Mouse (Mus musculus) embryonic facial prominence, embryonic 12.5 days (tissue): ENCODE results near the gene Dusp14. TPM values are rescaled to one million over a fixed set of nuclear protein-coding genes. Genes with fewer than 3 reads are reported as not detected.

Source experiments
- ATAC-seq: fragments of 200-750 bp; cut with Nextera tagmentation; 2 replicates; pipeline ENCODE4 v1.8.0; 2017; ENCODE audit not compliant: insufficient number of reproducible peaks, insufficient read depth, low FRiP score, low TSS enrichment
- H3K27ac ChIP-seq: fragments of 300-500 bp; sonication (generic); 2 replicates; pipeline ENCODE4 v1.5.1; 2016; ENCODE audit warnings: mild to moderate bottlenecking
- H3K27me3 ChIP-seq: fragments of 300-500 bp; sonication (generic); 2 replicates; pipeline ENCODE4 v1.6.1; 2016; ENCODE audit warnings: mild to moderate bottlenecking, moderate library complexity
- H3K36me3 ChIP-seq: fragments of 300-500 bp; sonication (generic); 2 replicates; pipeline ENCODE4 v1.6.1; 2016; ENCODE audit warnings: mild to moderate bottlenecking
- H3K4me1 ChIP-seq: fragments of 300-500 bp; sonication (generic); 2 replicates; pipeline ENCODE4 v1.6.1; 2016
- H3K4me2 ChIP-seq: fragments of 300-500 bp; sonication (generic); replicated peaks from 2 replicates; pipeline ENCODE4 v1.6.1; 2016; ENCODE audit warnings: mild to moderate bottlenecking, moderate library complexity
- H3K4me3 ChIP-seq: fragments of 300-500 bp; sonication (generic); 2 replicates; pipeline ENCODE4 v1.5.1; 2016; ENCODE audit warnings: mild to moderate bottlenecking
- H3K9ac ChIP-seq: fragments of 300-500 bp; sonication (generic); 2 replicates; pipeline ENCODE4 v1.6.1; 2016; ENCODE audit warnings: mild to moderate bottlenecking, moderate library complexity
- H3K9me3 ChIP-seq: fragments of 300-500 bp; sonication (generic); 2 replicates; pipeline ENCODE4 v1.6.1; 2016; ENCODE audit warnings: mild to moderate bottlenecking, moderate library complexity
- WGBS: fragments of 180-500 bp; shearing (Covaris S2); methylation state at CpG from one replicate; pipeline ENCODE4 v1.1.7; 2016; 5-methylcytosine and 5-hydroxymethylcytosine counted together
- polyA plus RNA-seq: library from polyadenylated mRNA; unstranded; fragments of >200 nt; fragmentation: Nextera tagmentation; extraction: Ambion mirVana; gene quantifications from 2 replicates; pipeline ENCODE4 v1.2.1, GENCODE M21; 2016

The Dusp14 gene
- polyA plus RNA-seq, 1 experiment from 2014 or later, result 13.5 TPM

- 28% methylated on average over 12 of the region's 12 CpGs for WGBS
- no peak overlapping the region for H3K4me3 ChIP-seq
- no peak overlapping the region for H3K4me2 ChIP-seq
- ATAC-seq, result no peak
- no peaks in the 10 kb centered on the region for H3K27me3 ChIP-seq
- H3K4me1 ChIP-seq, result peaks cover 4% of the 10 kb centered on the region; the same call in 1 of the 2 replicates
- no peak overlapping the region for H3K9ac ChIP-seq
- H3K9me3 ChIP-seq, result no peaks in the 10 kb centered on the region
- H3K27ac ChIP-seq, result no peak overlapping the region
- H3K36me3 ChIP-seq, result peaks cover 19% of the 10 kb centered on the region
Measured at GRCm38 (mm10) chr11:84011050-84011449, 58.0 kb downstream of the Dusp14 start.

- H3K27ac ChIP-seq, result no peak overlapping the region
- ATAC-seq, result no peak
- no peak overlapping the region for H3K4me3 ChIP-seq
- WGBS, result 79% methylated on average over 9 of the region's 9 CpGs
- peaks cover 4% of the 10 kb centered on the region; the same call in 1 of the 2 replicates for H3K4me1 ChIP-seq
- no peaks in the 10 kb centered on the region for H3K9me3 ChIP-seq
- H3K9ac ChIP-seq, result no peak overlapping the region
- H3K27me3 ChIP-seq, result no peaks in the 10 kb centered on the region
- peaks cover 19% of the 10 kb centered on the region for H3K36me3 ChIP-seq
- H3K4me2 ChIP-seq, result no peak overlapping the region
Measured at GRCm38 (mm10) chr11:84010411-84010810, 58.6 kb downstream of the Dusp14 start.

- no peak overlapping the region for H3K27ac ChIP-seq
- H3K4me2 ChIP-seq, result no peak overlapping the region
- no peak overlapping the region for H3K9ac ChIP-seq
- H3K9me3 ChIP-seq, result no peaks in the 10 kb centered on the region
- WGBS, result 79% methylated on average over 9 of the region's 9 CpGs
- peaks cover 28% of the 10 kb centered on the region for H3K36me3 ChIP-seq
- no peak overlapping the region for H3K4me3 ChIP-seq
- no peak for ATAC-seq
- H3K4me1 ChIP-seq, result peaks cover 4% of the 10 kb centered on the region; the same call in 1 of the 2 replicates
- H3K27me3 ChIP-seq, result no peaks in the 10 kb centered on the region
Measured at GRCm38 (mm10) chr11:84009001-84009400, 60.1 kb downstream of the Dusp14 start.

- H3K9ac ChIP-seq, result no peak overlapping the region
- no peaks in the 10 kb centered on the region for H3K4me1 ChIP-seq
- H3K9me3 ChIP-seq, result no peaks in the 10 kb centered on the region
- whole genome bisulfite sequencing, result 80% methylated on average over 6 of the region's 6 CpGs
- no peak overlapping the region for H3K4me3 ChIP-seq
- peaks cover 27% of the 10 kb centered on the region for H3K36me3 ChIP-seq
- no peak overlapping the region for H3K4me2 ChIP-seq
- H3K27me3 ChIP-seq, result no peaks in the 10 kb centered on the region
- no peak for ATAC-seq
- no peak overlapping the region for H3K27ac ChIP-seq
Measured at GRCm38 (mm10) chr11:84003986-84004385, 65.1 kb downstream of the Dusp14 start.

GRCm38 (mm10) chr11:84001257-84001656 is 67.8 kb downstream of the Dusp14 start:
- no peaks in the 10 kb centered on the region for H3K27me3 ChIP-seq
- no peak for ATAC-seq
- H3K4me3 ChIP-seq, result no peak overlapping the region
- no peak overlapping the region for H3K9ac ChIP-seq
- H3K27ac ChIP-seq, result no peak overlapping the region
- peaks cover 25% of the 10 kb centered on the region; the same call in 1 of the 2 replicates for H3K36me3 ChIP-seq
- no peaks in the 10 kb centered on the region for H3K4me1 ChIP-seq
- 84% methylated on average over 3 of the region's 3 CpGs for WGBS
- H3K9me3 ChIP-seq, result no peaks in the 10 kb centered on the region
- H3K4me2 ChIP-seq, result no peak overlapping the region

- Histone ChIP-seq H3K9ac (no peak overlapping the region), H3K27me3 (no peaks in the 10 kb centered on the region), H3K4me2 (no peak overlapping the region), H3K9me3 (no peaks in the 10 kb centered on the region), H3K4me1 (no peaks in the 10 kb centered on the region), H3K27ac (no peak overlapping the region), H3K4me3 (no peak overlapping the region), H3K36me3 (peaks cover 34% of the 10 kb centered on the region)
- 89% methylated on average over 4 of the region's 4 CpGs for WGBS
- no peak for ATAC-seq
Measured at GRCm38 (mm10) chr11:83999411-83999915, 69.6 kb downstream of the Dusp14 start.

GRCm38 (mm10) chr11:83998993-83999392 is 70.1 kb downstream of the Dusp14 start:
- H3K9ac ChIP-seq, result no peak overlapping the region
- no peak for ATAC-seq
- H3K27me3 ChIP-seq, result no peaks in the 10 kb centered on the region
- WGBS, result 83% methylated on average over 3 of the region's 3 CpGs
- no peak overlapping the region for H3K27ac ChIP-seq
- H3K9me3 ChIP-seq, result no peaks in the 10 kb centered on the region
- no peak overlapping the region for H3K4me3 ChIP-seq
- no peak overlapping the region for H3K4me2 ChIP-seq
- H3K36me3 ChIP-seq, result peaks cover 29% of the 10 kb centered on the region
- no peaks in the 10 kb centered on the region for H3K4me1 ChIP-seq

Other genes starting within 250 kb of the Dusp14 start
- not detected in 2 replicates for gene Hnf1b, start 219.2 kb downstream of the Dusp14 start, polyA plus RNA-seq
- 39.8 and 42.2 TPM in 2 replicates for gene Ddx52, start 127.2 kb downstream of the Dusp14 start, polyA plus RNA-seq
- 11.8 and 13.2 TPM in 2 replicates for gene Synrg, start 104.8 kb downstream of the Dusp14 start, polyA plus RNA-seq
- gene Tada2a, start 60.3 kb upstream of the Dusp14 start, polyA plus RNA-seq, result 42.8 and 43.2 TPM in 2 replicates
- gene Acaca, start 60.4 kb upstream of the Dusp14 start, polyA plus RNA-seq, result 24.8 and 26.4 TPM in 2 replicates
- gene Gm11437, start 98.2 kb upstream of the Dusp14 start, polyA plus RNA-seq, result not detected in 2 replicates